Mouse (Mus musculus) liver, postnatal 0 days (tissue): ENCODE data around the gene R3hdm2.

Experiments
- CTCF ChIP-seq: sonication (generic); IDR thresholded peaks from 2 replicates; pipeline ENCODE4 v1.5.1; 2016; ENCODE audit warnings: antibody characterized with exemption, low read depth
- EP300 ChIP-seq: IDR thresholded peaks from 2 replicates; pipeline ENCODE4 v1.6.1; 2016; ENCODE audit warnings: antibody characterized with exemption, low read depth, mild to moderate bottlenecking

DNA sequence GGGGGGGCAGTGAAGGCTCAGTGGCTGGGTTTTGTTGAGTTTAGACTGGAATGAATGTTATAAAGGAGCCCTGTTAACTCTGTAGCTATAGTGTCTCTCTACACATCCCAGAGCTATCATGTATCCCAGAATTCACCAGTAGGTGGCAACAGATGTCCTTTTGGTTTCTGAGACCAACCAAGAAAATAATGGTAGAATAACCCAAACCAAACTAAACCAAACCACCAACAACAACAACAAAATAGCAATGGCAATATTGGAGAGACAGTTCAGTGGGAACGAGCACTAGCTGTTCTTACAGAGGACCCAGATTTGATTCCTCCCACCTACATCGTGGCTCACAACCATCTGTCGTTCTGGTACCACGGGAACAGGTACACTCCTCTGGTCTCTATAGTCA is 99.0 kb downstream of the R3hdm2 start:
- TF ChIP-seq CTCF (peak; percentile 61), EP300 (no peak)
